Mouse (Mus musculus) erythroblast, embryonic 14.5 days (primary cell): ENCODE results near the gene Apln.

Experiments
- GATA1 ChIP-seq: IDR thresholded peaks from 2 replicates; pipeline ENCODE4 v1.6.1; 2012; ENCODE audit warnings: low read length, inconsistent platforms, mixed read lengths
- TAL1 ChIP-seq: IDR thresholded peaks from 3 replicates; pipeline ENCODE4 v1.6.1; 2012; ENCODE audit warnings: low read length, inconsistent platforms, mixed read lengths

GRCm38 (mm10) chrX:47985000-47985619 lies 49.5 kb downstream of the Apln start:
- TF ChIP-seq GATA1, result no peak
- no peak for TF ChIP-seq TAL1
